ENCODE assay signal across 37 mouse cellular contexts in the genomic region with DNA sequence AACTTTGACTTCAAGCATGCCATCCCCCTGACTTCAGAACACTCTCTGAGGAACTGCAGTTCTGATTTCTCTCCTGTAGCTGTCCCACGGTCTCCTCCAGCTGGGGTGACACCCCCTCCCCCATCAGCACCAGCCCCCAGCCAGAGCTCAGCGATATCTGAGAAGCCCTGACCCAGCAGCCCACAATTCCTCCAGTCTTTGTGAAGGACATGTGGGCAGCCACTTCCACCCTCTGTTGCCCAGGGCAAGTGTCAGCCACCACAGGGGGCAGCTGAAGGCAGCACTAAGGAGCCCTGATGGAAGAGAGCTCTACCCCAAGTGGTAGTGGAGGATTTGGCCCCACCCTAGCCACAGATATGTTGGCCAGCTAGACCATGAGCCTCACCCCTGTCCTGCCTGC. TPM values are rescaled to one million over a fixed set of nuclear protein-coding genes. Genes with fewer than 3 reads are reported as not detected.
DNase-seq lines count a peak whose midpoint lies in the region; ATAC-seq and TF ChIP-seq lines count a peak whose summit lies in the region.
"Had no signal": no experiment of that assay in that cellular context is flagged by ENCODE, and none has a peak within 500 bp of the region (broad histone marks: within the 10 kb centered on the region; RNA-seq: fewer than 3 reads in every experiment).

No protein-coding gene starts in this region.

- peaks cover 3% of the 10 kb centered on the region; the same call in 1 of the 2 replicates for H3K4me1 ChIP-seq in kidney, embryonic 14.5 days (ENCODE audit: control insufficient read depth, insufficient read depth, low read length)
- peaks cover 15% of the 10 kb centered on the region; the same call in 1 of the 2 replicates for H3K4me1 ChIP-seq in spleen, adult 2 months (ENCODE audit: control insufficient read depth, insufficient read depth, insufficient read length)
- H3K4me1 ChIP-seq: forebrain, embryonic 15.5 days; midbrain, embryonic 13.5 days had no signal

- H3K4me3 ChIP-seq in kidney, embryonic 14.5 days (ENCODE audit: low read length), result no peak overlapping the region
- no peak overlapping the region for H3K4me3 ChIP-seq in spleen, adult 2 months (ENCODE audit: extremely low read depth, insufficient read depth, insufficient read length)
- H3K4me3 ChIP-seq: forebrain, embryonic 15.5 days; hindbrain, embryonic 12.5 days; midbrain, embryonic 13.5 days had no signal

- ATAC-seq in kidney, embryonic 14.5 days (ENCODE audit: low FRiP score, low TSS enrichment), result peak; percentile 74
- ATAC-seq: forebrain, embryonic 15.5 days; lung, postnatal 0 days; midbrain, embryonic 13.5 days had no signal

- intact Hi-C loops in gastrocnemius, postnatal 14 days (cut with DNase I; ENCODE audit: low total_unique reads), result no loop called here

- no peak for TF ChIP-seq POLR2A in spleen, adult 2 months (IDR thresholded peaks at IDR 0.05; ENCODE audit: low read depth, low read length)

- H3K9me3 ChIP-seq in kidney, embryonic 14.5 days (ENCODE audit: control insufficient read depth, low read length), result no peaks in the 10 kb centered on the region
- H3K9me3 ChIP-seq: forebrain, embryonic 15.5 days; hindbrain, embryonic 12.5 days; midbrain, embryonic 13.5 days had no signal

- H3K36me3 ChIP-seq in kidney, embryonic 14.5 days (ENCODE audit: control insufficient read depth, insufficient read depth, low read length), result no peaks in the 10 kb centered on the region
- H3K36me3 ChIP-seq in spleen, adult 2 months (ENCODE audit: control insufficient read depth, insufficient read depth, low read length), result no peaks in the 10 kb centered on the region
- H3K36me3 ChIP-seq in splenic B cell, adult 2 months (ENCODE audit: control insufficient read depth, insufficient read depth, low read length, poor library complexity, severe bottlenecking), result no peaks in the 10 kb centered on the region
- H3K36me3 ChIP-seq: forebrain, embryonic 15.5 days; hindbrain, embryonic 12.5 days; midbrain, embryonic 13.5 days had no signal

- H3K9ac ChIP-seq in kidney, embryonic 14.5 days (ENCODE audit: low read depth, low read length), result no peak overlapping the region
- H3K9ac ChIP-seq: forebrain, embryonic 15.5 days; hindbrain, embryonic 12.5 days; midbrain, embryonic 13.5 days had no signal

- no peaks in the 10 kb centered on the region for H3K27me3 ChIP-seq in kidney, embryonic 14.5 days (ENCODE audit: control insufficient read depth, insufficient read depth, low read length)
- no peaks in the 10 kb centered on the region for H3K27me3 ChIP-seq in spleen, adult 2 months (ENCODE audit: control insufficient read depth, insufficient read depth, low read length)
- no peaks in the 10 kb centered on the region for H3K27me3 ChIP-seq in splenic B cell, adult 2 months (ENCODE audit: control insufficient read depth, insufficient read depth, low read length, poor library complexity, severe bottlenecking)
- H3K27me3 ChIP-seq: forebrain, embryonic 15.5 days; hindbrain, embryonic 12.5 days; midbrain, embryonic 13.5 days had no signal

- no peak overlapping the region for H3K4me2 ChIP-seq in kidney, embryonic 14.5 days (replicated peaks; ENCODE audit: low read depth, low read length)
- H3K4me2 ChIP-seq: forebrain, embryonic 15.5 days; heart, embryonic 11.5 days; hindbrain, embryonic 12.5 days; midbrain, embryonic 13.5 days had no signal

- DNase-seq in kidney, adult 8-10 months, result no peak
- no peak for DNase-seq in spleen, adult 2 months (ENCODE audit: low read depth in 1 of 2, low spot score in 2 of 2)
- no peak for DNase-seq in spleen, postnatal 14 days (ENCODE audit: low spot score in 2 of 2)
- peak; percentile 64 for DNase-seq in gastrocnemius, postnatal 14 days
- DNase-seq in splenic B cell, adult 2 months (ENCODE audit: low read depth, low spot score), result peak; percentile 23
- DNase-seq in ovary, adult 18-20 months (ENCODE audit: low spot score), result no peak
- DNase-seq in urinary bladder, postnatal 14 days (ENCODE audit: low spot score), result no peak
- DNase-seq: adrenal gland, adult 2 months; cerebellum, adult 11 months; cerebellum, postnatal 10 days; kidney, postnatal 14 days; left cerebral cortex, postnatal 4 days; liver; right cerebral cortex, postnatal 14 days; thymus, adult 2 months had no signal

- H3K27ac ChIP-seq in kidney, embryonic 14.5 days (ENCODE audit: low read depth, low read length), result no peak overlapping the region
- peak overlapping the region; percentile 26; the same call in 1 of the 2 replicates for H3K27ac ChIP-seq in spleen, adult 2 months (ENCODE audit: insufficient read depth, low read length)
- H3K27ac ChIP-seq: forebrain, embryonic 15.5 days; hindbrain, embryonic 12.5 days; midbrain, embryonic 13.5 days had no signal

- no peak for TF ChIP-seq CTCF in spleen, adult 2 months (IDR thresholded peaks at IDR 0.05; ENCODE audit: extremely low read depth, insufficient read depth, insufficient read length, insufficient replicate concordance)

- 6% methylated on average over 2 of the region's 2 CpGs for WGBS in kidney, embryonic 14.5 days
- 15% methylated on average over 2 of the region's 2 CpGs for WGBS in spleen, adult 2 months

RNA-seq across cellular contexts. Expression of a gene that starts 19.0 kb away (rescaled TPM):
- polyA plus RNA-seq in kidney, embryonic 14.5 days (2014; fragmentation: Nextera tagmentation; extraction: Ambion mirVana), result 0.29 and 0.35 TPM in 2 replicates
- polyA plus RNA-seq in spleen, adult 2 months (2012; rRNA removed), result 6.1 and 6.5 TPM in 2 replicates
- total RNA-seq in gastrocnemius, postnatal 14 days (2021), result 100 to 1,000 TPM; 178 to 181 TPM
- total RNA-seq: granulocyte monocyte progenitor cell, adult 5-6 weeks; layer of hippocampus, postnatal 14 days; left cerebral cortex, postnatal 4 days; megakaryocyte progenitor cell, adult 5-6 weeks had no signal
- polyA plus RNA-seq: forebrain, embryonic 15.5 days; hindbrain, embryonic 12.5 days had no signal

RNA-seq across cellular contexts. Expression of a gene that starts 19.5 kb away (rescaled TPM):
- polyA plus RNA-seq in kidney, embryonic 14.5 days (2014; fragmentation: Nextera tagmentation; extraction: Ambion mirVana), result 7.3 and 7.4 TPM in 2 replicates
- polyA plus RNA-seq in spleen, adult 2 months (2012; rRNA removed), result 556 and 588 TPM in 2 replicates
- total RNA-seq in gastrocnemius, postnatal 14 days (2021), result 1 to 10 TPM; 1.0 to 1.1 TPM
- total RNA-seq: layer of hippocampus, adult 18-20 months had no signal
- polyA plus RNA-seq: C2C12 had no signal

RNA-seq across cellular contexts. Expression of a gene that starts 31.2 kb away (rescaled TPM):
- polyA plus RNA-seq in kidney, embryonic 14.5 days (2014; fragmentation: Nextera tagmentation; extraction: Ambion mirVana), result 0.46 and 0.49 TPM in 2 replicates
- polyA plus RNA-seq in spleen, adult 2 months (2012; rRNA removed), result 0.55 and 0.82 TPM in 2 replicates
- 10 to 100 TPM; 11.8 to 13.1 TPM for total RNA-seq in gastrocnemius, postnatal 14 days (2021)
- total RNA-seq: adrenal gland, adult 2 months; adrenal gland, postnatal 4 days; granulocyte monocyte progenitor cell, adult 5-6 weeks; layer of hippocampus, adult 18-20 months; left cerebral cortex, adult 8-10 months; left cerebral cortex, postnatal 4 days; megakaryocyte progenitor cell, adult 5-6 weeks; MEL; monocyte, adult 5-6 weeks had no signal
- polyA plus RNA-seq: adrenal gland, adult 2 months; C2C12; forebrain, embryonic 15.5 days; hindbrain, embryonic 12.5 days; liver, embryonic 16.5 days; midbrain, embryonic 13.5 days; neural tube, embryonic 11.5 days had no signal

RNA-seq across cellular contexts. Expression of a gene that starts 32.4 kb away (rescaled TPM):
- not detected in 2 replicates for polyA plus RNA-seq in kidney, embryonic 14.5 days (2014; fragmentation: Nextera tagmentation; extraction: Ambion mirVana)
- 4.7 and 5.4 TPM in 2 replicates for polyA plus RNA-seq in spleen, adult 2 months (2012; rRNA removed)
- not detected for total RNA-seq in gastrocnemius, postnatal 14 days (2021)
- total RNA-seq: adrenal gland, adult 2 months; granulocyte monocyte progenitor cell, adult 5-6 weeks; layer of hippocampus, adult 18-20 months; layer of hippocampus, postnatal 14 days; left cerebral cortex, postnatal 4 days; megakaryocyte progenitor cell, adult 5-6 weeks; MEL; monocyte, adult 5-6 weeks had no signal
- polyA plus RNA-seq: adrenal gland, adult 2 months; C2C12; embryonic facial prominence, embryonic 14.5 days; forebrain, embryonic 15.5 days; heart, embryonic 11.5 days; heart, postnatal 0 days; hindbrain, embryonic 12.5 days; intestine, embryonic 14.5 days; liver, embryonic 16.5 days; lung, postnatal 0 days; midbrain, embryonic 13.5 days; neural tube, embryonic 11.5 days; stomach, embryonic 16.5 days; urinary bladder, adult 2 months had no signal

RNA-seq across cellular contexts. Expression of a gene that starts 53.8 kb away (rescaled TPM):
- 65.4 and 76.2 TPM in 2 replicates for polyA plus RNA-seq in kidney, embryonic 14.5 days (2014; fragmentation: Nextera tagmentation; extraction: Ambion mirVana)
- 82.6 and 93.8 TPM in 2 replicates for polyA plus RNA-seq in spleen, adult 2 months (2012; rRNA removed)
- 10 to 100 TPM; 11.7 to 12.2 TPM for total RNA-seq in gastrocnemius, postnatal 14 days (2021)
- polyA plus RNA-seq: C2C12 had no signal

Comparison
In these comparisons a context has a peak if more than half of its experiments do, and no peak if none do; other contexts are left out.
1. DNase-seq: peak in gastrocnemius, postnatal 14 days (single experiment) and splenic B cell, adult 2 months (single experiment); none in kidney, adult 8-10 months (0 of 2), spleen, adult 2 months (0 of 2), spleen, postnatal 14 days (0 of 2), ovary, adult 18-20 months (single experiment) and urinary bladder, postnatal 14 days (single experiment).
2. RNA of a gene that starts 19.5 kb away (polyA plus RNA-seq): 556 to 588 TPM in spleen, adult 2 months; 7.3 to 7.4 TPM in kidney, embryonic 14.5 days; every median in the first group is over 10 times any median in the second.